Mouse (Mus musculus): ENCODE results near the gene Vps72. TPM values are rescaled to one million over a fixed set of nuclear protein-coding genes. Genes with fewer than 3 reads are reported as not detected.

Gene Vps72
- polyA plus RNA-seq, 1 experiment from 2014 or later: 111 TPM

DNA sequence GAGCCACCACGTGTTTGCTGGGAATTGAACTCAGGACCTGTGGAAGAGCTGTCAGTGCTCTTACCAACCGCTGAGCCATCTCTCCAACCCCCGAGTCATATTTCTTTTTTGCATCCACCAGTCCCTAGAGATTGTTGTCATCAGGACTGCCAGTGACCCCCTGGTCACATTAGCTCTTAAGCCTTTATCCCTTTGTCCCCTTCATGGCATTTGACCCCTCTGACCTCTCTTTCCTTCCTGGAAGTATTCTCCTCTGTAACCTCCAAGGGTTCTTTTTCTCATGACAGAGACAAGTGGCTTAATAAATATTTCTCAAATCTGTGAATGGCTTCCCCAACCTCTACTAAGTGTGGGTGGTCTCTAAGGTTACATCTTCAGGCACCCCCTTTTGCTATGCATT, 37.1 kb downstream of the Vps72 start:
- Histone ChIP-seq H3K4me3 (ENCODE audit: low read depth, low read length) (no peak overlapping the region), H3K27me3 (replicated peaks; ENCODE audit: control insufficient read depth, insufficient read depth, low read length) (no peaks in the 10 kb centered on the region), H3K36me3 (ENCODE audit: control insufficient read depth, insufficient read depth, low read length) (no peaks in the 10 kb centered on the region), H3K9ac (ENCODE audit: low read depth, low read length) (no peak overlapping the region), H3K9me3 (ENCODE audit: control insufficient read depth, low read length) (no peaks in the 10 kb centered on the region), H3K4me1 (replicated peaks; ENCODE audit: control insufficient read depth, insufficient read depth, low read length) (no peaks in the 10 kb centered on the region), H3K4me2 (no peak overlapping the region), H3K27ac (ENCODE audit: low read depth, low read length) (no peak overlapping the region)
- ATAC-seq (replicated peaks; ENCODE audit: low FRiP score): no peak
- WGBS: 74% methylated on average over 3 of the region's 3 CpGs
- no peak for DNase-seq (ENCODE audit: low spot score)

- no peak overlapping the region for H3K4me3 ChIP-seq (ENCODE audit: low read depth, low read length)
- DNase-seq (ENCODE audit: low spot score) (peak; percentile 43), ATAC-seq (replicated peaks; ENCODE audit: low FRiP score) (no peak)
- no peaks in the 10 kb centered on the region for H3K4me1 ChIP-seq (replicated peaks; ENCODE audit: control insufficient read depth, insufficient read depth, low read length)
- no peak overlapping the region for H3K9ac ChIP-seq (ENCODE audit: low read depth, low read length)
- H3K27me3 ChIP-seq (replicated peaks; ENCODE audit: control insufficient read depth, insufficient read depth, low read length): no peaks in the 10 kb centered on the region
- no peaks in the 10 kb centered on the region for H3K36me3 ChIP-seq (ENCODE audit: control insufficient read depth, insufficient read depth, low read length)
- WGBS: 42% methylated on average over 4 of the region's 4 CpGs
- H3K27ac ChIP-seq (ENCODE audit: low read depth, low read length): no peak overlapping the region
- H3K9me3 ChIP-seq (ENCODE audit: control insufficient read depth, low read length): no peaks in the 10 kb centered on the region
- H3K4me2 ChIP-seq: no peak overlapping the region
Measured at GRCm38 (mm10) chr3:95153874-95154273, 43.1 kb downstream of the Vps72 start.

DNA sequence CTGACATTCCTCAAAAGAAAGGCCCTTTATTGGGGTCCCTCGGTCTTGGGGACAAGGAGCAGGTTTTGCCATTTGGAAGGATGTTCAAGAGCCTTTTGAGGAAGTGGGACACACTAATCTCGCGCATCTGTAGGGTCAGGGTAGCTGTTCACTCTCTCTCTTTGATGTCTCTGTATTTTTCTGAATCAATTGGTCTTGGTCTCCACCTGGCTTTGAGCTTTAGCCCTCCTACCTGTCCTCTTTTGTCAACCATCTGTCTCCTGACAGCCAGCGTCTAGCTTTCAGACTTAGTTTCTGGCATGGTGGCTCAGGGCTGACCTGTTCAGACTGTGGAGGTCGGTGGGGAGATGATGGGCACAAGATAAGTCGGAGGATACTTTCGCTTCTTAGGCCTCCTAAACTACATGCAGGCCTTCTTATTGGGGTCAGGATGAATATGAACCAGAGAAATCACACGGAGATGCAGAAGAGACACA, 48.7 kb downstream of the Vps72 start:
- WGBS: 14% methylated on average over 8 of the region's 8 CpGs

DNA sequence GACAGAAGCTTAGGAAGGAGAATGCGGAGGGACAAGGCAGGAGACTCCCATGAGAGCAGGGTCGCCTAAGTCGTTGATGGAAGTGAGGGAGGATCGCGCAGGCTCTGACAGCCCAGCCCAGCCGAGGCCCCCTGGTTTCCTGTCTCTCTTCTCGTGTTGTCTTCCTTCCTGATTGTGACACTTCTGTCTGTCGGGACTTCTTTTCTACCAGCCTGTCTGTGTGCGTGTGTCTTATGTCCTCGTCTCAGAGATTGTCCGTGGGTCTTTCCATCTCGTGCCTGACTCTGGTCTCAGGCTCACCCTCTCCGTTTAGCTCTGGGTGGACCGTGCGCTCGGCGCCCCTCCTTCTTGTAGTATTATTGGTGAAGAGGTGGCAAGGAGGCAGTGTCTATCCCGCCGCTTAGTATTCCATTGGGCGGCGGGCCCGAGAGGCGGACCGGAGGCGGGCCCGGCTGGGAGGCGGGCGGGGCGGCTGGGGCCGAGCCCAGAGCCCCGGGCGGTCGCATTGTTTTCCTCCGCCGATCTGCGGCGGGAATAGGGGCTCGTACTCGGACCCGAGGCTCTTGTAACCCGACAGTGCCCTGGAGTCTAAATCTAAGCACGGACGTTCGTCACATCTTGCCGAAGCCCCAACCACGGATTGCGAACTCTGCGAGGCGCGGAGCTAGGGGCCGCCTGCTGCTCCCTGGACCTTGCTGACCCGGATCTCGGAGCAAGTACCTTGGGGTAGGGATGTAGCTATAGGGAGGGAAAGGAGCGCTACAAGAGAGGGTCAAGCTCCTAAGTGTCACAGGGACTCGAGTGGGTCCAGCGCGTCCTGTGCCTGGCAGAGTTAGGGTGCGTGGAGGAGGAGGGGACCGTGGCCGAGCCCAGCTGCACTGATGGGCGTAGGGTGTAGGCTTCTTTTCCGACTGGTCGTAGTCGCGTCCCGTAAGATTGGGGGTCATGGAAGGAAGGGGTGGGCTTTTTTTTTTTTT, 49.5 kb downstream of the Vps72 start, which contains the start of gene Sema6c:
Gene Sema6c, plus strand, starts transcription at position 471 of the 977 bp plus-strand sequence.
- Histone ChIP-seq H3K27me3 (replicated peaks; ENCODE audit: control insufficient read depth, insufficient read depth, low read length) (peaks cover 37% of the 10 kb centered on the region), H3K4me3 (ENCODE audit: low read depth, low read length) (peak within 1 kb of the TSS; percentile 72), H3K4me1 (replicated peaks; ENCODE audit: control insufficient read depth, insufficient read depth, low read length) (peaks cover 15% of the 10 kb centered on the region), H3K9me3 (ENCODE audit: control insufficient read depth, low read length) (no peaks in the 10 kb centered on the region), H3K4me2 (peak within 1 kb of the TSS; percentile 99), H3K9ac (ENCODE audit: low read depth, low read length) (peak within 1 kb of the TSS; percentile 68), H3K36me3 (ENCODE audit: control insufficient read depth, insufficient read depth, low read length) (no peaks in the 10 kb centered on the region), H3K27ac (ENCODE audit: low read depth, low read length) (no peak within 1 kb of the TSS)
- WGBS: under 1% methylated on average over 59 of the region's 66 CpGs
- DNase-seq (ENCODE audit: low spot score): peak; percentile 89
- peak; percentile 97 for ATAC-seq (replicated peaks; ENCODE audit: low FRiP score)

More for the DNA sequence above, 48.7 kb downstream of the Vps72 start:
- Histone ChIP-seq H3K4me3 (ENCODE audit: low read depth, low read length) (peak overlapping the region; percentile 72), H3K9me3 (ENCODE audit: control insufficient read depth, low read length) (no peaks in the 10 kb centered on the region), H3K4me1 (replicated peaks; ENCODE audit: control insufficient read depth, insufficient read depth, low read length) (peaks cover 13% of the 10 kb centered on the region), H3K4me2 (peak overlapping the region; percentile 99), H3K27ac (ENCODE audit: low read depth, low read length) (no peak overlapping the region), H3K36me3 (ENCODE audit: control insufficient read depth, insufficient read depth, low read length) (no peaks in the 10 kb centered on the region), H3K27me3 (replicated peaks; ENCODE audit: control insufficient read depth, insufficient read depth, low read length) (peaks cover 37% of the 10 kb centered on the region), H3K9ac (ENCODE audit: low read depth, low read length) (peak overlapping the region; percentile 46)
- DNase-seq (ENCODE audit: low spot score) (no peak), ATAC-seq (replicated peaks; ENCODE audit: low FRiP score) (peak; percentile 5; the same call in 1 of the 2 replicates)

- Histone ChIP-seq H3K9me3 (ENCODE audit: control insufficient read depth, low read length) (no peaks in the 10 kb centered on the region), H3K4me2 (peak overlapping the region; percentile 99), H3K27me3 (replicated peaks; ENCODE audit: control insufficient read depth, insufficient read depth, low read length) (peaks cover 37% of the 10 kb centered on the region), H3K36me3 (ENCODE audit: control insufficient read depth, insufficient read depth, low read length) (no peaks in the 10 kb centered on the region), H3K4me3 (ENCODE audit: low read depth, low read length) (peak overlapping the region; percentile 72), H3K9ac (ENCODE audit: low read depth, low read length) (peak overlapping the region; percentile 68), H3K27ac (ENCODE audit: low read depth, low read length) (no peak overlapping the region), H3K4me1 (replicated peaks; ENCODE audit: control insufficient read depth, insufficient read depth, low read length) (peaks cover 15% of the 10 kb centered on the region)
- 3% methylated on average over 30 of the region's 30 CpGs for WGBS
- no peak for ATAC-seq (replicated peaks; ENCODE audit: low FRiP score)
- no peak for DNase-seq (ENCODE audit: low spot score)
Measured at GRCm38 (mm10) chr3:95161041-95161551, 50.3 kb downstream of the Vps72 start.

DNA sequence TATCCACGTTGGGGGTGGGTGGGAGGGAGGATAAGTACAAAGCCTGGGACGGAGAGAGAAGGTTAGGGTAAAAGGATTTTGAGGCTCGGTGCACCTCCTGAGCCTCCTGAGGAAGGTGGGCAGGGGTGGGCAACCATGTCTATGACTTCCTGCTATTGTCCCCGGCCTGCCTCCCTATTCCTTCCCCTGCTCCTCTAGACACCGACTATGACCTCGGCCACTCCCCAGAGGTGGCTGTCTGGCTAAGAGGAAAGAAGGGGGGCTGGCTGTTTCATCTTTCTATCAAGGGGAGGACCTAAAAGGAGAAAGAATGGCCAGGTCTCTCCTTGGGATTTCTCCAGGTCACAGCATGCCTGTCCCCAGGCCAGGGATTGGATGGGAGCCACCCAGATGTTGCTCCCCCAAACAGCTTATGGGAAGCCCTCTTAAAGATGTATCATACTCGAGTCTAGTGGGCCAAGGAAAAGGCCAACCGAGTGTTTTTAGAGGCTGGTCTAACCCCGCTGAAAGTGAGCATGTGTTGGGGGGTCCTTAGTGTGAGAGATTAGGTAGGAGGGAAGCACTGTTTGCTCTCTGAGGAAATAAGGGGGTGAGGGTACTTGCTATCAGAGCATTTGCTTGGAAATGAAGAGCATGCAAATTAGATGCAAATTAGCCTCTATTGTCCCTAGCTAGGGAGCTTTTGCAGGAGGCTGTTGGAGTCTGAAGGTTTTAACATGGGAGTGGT, 51.0 kb downstream of the Vps72 start:
- Histone ChIP-seq H3K27me3 (replicated peaks; ENCODE audit: control insufficient read depth, insufficient read depth, low read length) (peaks cover 37% of the 10 kb centered on the region), H3K9ac (ENCODE audit: low read depth, low read length) (no peak overlapping the region), H3K4me2 (peak overlapping the region; percentile 99), H3K36me3 (ENCODE audit: control insufficient read depth, insufficient read depth, low read length) (no peaks in the 10 kb centered on the region), H3K9me3 (ENCODE audit: control insufficient read depth, low read length) (no peaks in the 10 kb centered on the region), H3K4me3 (ENCODE audit: low read depth, low read length) (peak overlapping the region; percentile 72), H3K27ac (ENCODE audit: low read depth, low read length) (no peak overlapping the region), H3K4me1 (replicated peaks; ENCODE audit: control insufficient read depth, insufficient read depth, low read length) (peaks cover 15% of the 10 kb centered on the region)
- 12% methylated on average over 9 of the region's 9 CpGs for WGBS
- DNase-seq (ENCODE audit: low spot score) (no peak), ATAC-seq (replicated peaks; ENCODE audit: low FRiP score) (no peak)

DNA sequence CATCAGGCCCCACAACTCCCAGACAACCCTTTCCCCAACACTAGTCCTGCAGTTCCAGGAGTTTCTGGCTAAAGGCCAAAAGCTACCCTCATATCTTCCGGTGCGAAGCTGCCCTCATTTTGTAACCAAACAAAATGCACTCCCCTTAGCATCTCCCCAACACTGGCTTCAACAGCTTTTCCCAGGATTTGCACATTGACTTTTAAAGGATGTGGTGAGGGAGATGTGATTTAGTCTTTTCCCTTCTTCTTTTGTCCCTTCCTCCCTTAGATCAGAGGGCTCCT, 51.5 kb downstream of the Vps72 start:
- peak overlapping the region; percentile 99; the same call in 1 of the 2 replicates for H3K4me2 ChIP-seq
- peaks cover 37% of the 10 kb centered on the region for H3K27me3 ChIP-seq (replicated peaks; ENCODE audit: control insufficient read depth, insufficient read depth, low read length)
- WGBS: 51% methylated on average over 2 of the region's 2 CpGs
- DNase-seq (ENCODE audit: low spot score): no peak
- H3K9ac ChIP-seq (ENCODE audit: low read depth, low read length): no peak overlapping the region
- H3K4me3 ChIP-seq (ENCODE audit: low read depth, low read length): no peak overlapping the region
- no peaks in the 10 kb centered on the region for H3K36me3 ChIP-seq (ENCODE audit: control insufficient read depth, insufficient read depth, low read length)
- H3K27ac ChIP-seq (ENCODE audit: low read depth, low read length): no peak overlapping the region
- ATAC-seq (replicated peaks; ENCODE audit: low FRiP score): no peak
- peaks cover 15% of the 10 kb centered on the region for H3K4me1 ChIP-seq (replicated peaks; ENCODE audit: control insufficient read depth, insufficient read depth, low read length)
- no peaks in the 10 kb centered on the region for H3K9me3 ChIP-seq (ENCODE audit: control insufficient read depth, low read length)

- H3K27me3 ChIP-seq (replicated peaks; ENCODE audit: control insufficient read depth, insufficient read depth, low read length): peaks cover 37% of the 10 kb centered on the region
- H3K4me2 ChIP-seq: no peak overlapping the region
- WGBS: 53% methylated on average over 11 of the region's 11 CpGs
- no peaks in the 10 kb centered on the region for H3K9me3 ChIP-seq (ENCODE audit: control insufficient read depth, low read length)
- no peak for DNase-seq (ENCODE audit: low spot score)
- H3K36me3 ChIP-seq (ENCODE audit: control insufficient read depth, insufficient read depth, low read length): no peaks in the 10 kb centered on the region
- no peak for ATAC-seq (replicated peaks; ENCODE audit: low FRiP score)
- no peak overlapping the region for H3K27ac ChIP-seq (ENCODE audit: low read depth, low read length)
- H3K4me3 ChIP-seq (ENCODE audit: low read depth, low read length): no peak overlapping the region
- no peak overlapping the region for H3K9ac ChIP-seq (ENCODE audit: low read depth, low read length)
- peaks cover 15% of the 10 kb centered on the region for H3K4me1 ChIP-seq (replicated peaks; ENCODE audit: control insufficient read depth, insufficient read depth, low read length)
Measured at GRCm38 (mm10) chr3:95163419-95164255, 52.8 kb downstream of the Vps72 start.

All from liver, embryonic 11.5 days (tissue).